Mouse (Mus musculus) stomach, postnatal 0 days (tissue): ENCODE measurements around the gene Snd1. TPM values are rescaled to one million over a fixed set of nuclear protein-coding genes. Genes with fewer than 3 reads are reported as not detected.

ENCODE experiments used
- ATAC-seq: fragments of 200-750 bp; cut with Nextera tagmentation; 2 replicates; pipeline ENCODE4 v1.8.0; 2017; ENCODE audit not compliant: low FRiP score, low TSS enrichment
- DNase-seq: peaks from one replicate; pipeline ENCODE4 v3.0.0-alpha.2; 2016; ENCODE audit warnings: low spot score
- H3K27ac ChIP-seq: fragments of 300-500 bp; sonication (generic); replicated peaks from 2 replicates; pipeline ENCODE4 v1.5.1; 2014; ENCODE audit warnings: mild to moderate bottlenecking, control low read depth
- H3K27me3 ChIP-seq: fragments of 300-500 bp; sonication (generic); 2 replicates; pipeline ENCODE4 v1.6.1; 2014; ENCODE audit warnings: low read length; ENCODE audit not compliant: control insufficient read depth, insufficient read depth
- H3K36me3 ChIP-seq: fragments of 300-500 bp; sonication (generic); 2 replicates; pipeline ENCODE4 v1.6.1; 2014; ENCODE audit warnings: low read length, mixed read lengths; ENCODE audit not compliant: control insufficient read depth, insufficient read depth
- H3K4me1 ChIP-seq: fragments of 300-500 bp; sonication (generic); replicated peaks from 2 replicates; pipeline ENCODE4 v1.6.1; 2014; ENCODE audit warnings: antibody characterized with exemption; ENCODE audit not compliant: control insufficient read depth, insufficient read depth
- H3K4me2 ChIP-seq: fragments of 300-500 bp; sonication (generic); replicated peaks from 2 replicates; pipeline ENCODE4 v1.6.1; 2014; ENCODE audit warnings: low read depth, mild to moderate bottlenecking, control low read depth, moderate library complexity
- H3K4me3 ChIP-seq: fragments of 300-500 bp; sonication (generic); 2 replicates; pipeline ENCODE4 v1.5.1; 2014; ENCODE audit warnings: low read depth, low read length, control low read depth
- H3K9ac ChIP-seq: fragments of 300-500 bp; sonication (generic); 2 replicates; pipeline ENCODE4 v1.6.1; 2014; ENCODE audit warnings: mild to moderate bottlenecking, low read length, control low read depth, mixed read lengths
- H3K9me3 ChIP-seq: fragments of 300-500 bp; sonication (generic); 2 replicates; pipeline ENCODE4 v1.6.1; 2016; ENCODE audit warnings: low read length; ENCODE audit not compliant: control insufficient read depth
- CTCF ChIP-seq: IDR thresholded peaks from 2 replicates; pipeline ENCODE4 v1.5.1; 2016; ENCODE audit warnings: antibody characterized with exemption, low read depth, mild to moderate bottlenecking, moderate library complexity
- EP300 ChIP-seq: optimal IDR thresholded peaks from 2 replicates; pipeline ENCODE3; 2016; ENCODE audit warnings: antibody characterized with exemption
- WGBS: fragments of 180-500 bp; shearing (Covaris S2); extraction: QIAGEN DNeasy Blood & Tissue Kit; methylation state at CpG from one replicate; pipeline ENCODE4 v1.1.7; 2014; 5-methylcytosine and 5-hydroxymethylcytosine counted together
- polyA plus RNA-seq: library from polyadenylated mRNA; unstranded; fragments of >200 nt; fragmentation: Nextera tagmentation; extraction: Ambion mirVana; gene quantifications from 2 replicates; pipeline ENCODE4 v1.2.1, GENCODE M21; 2015

Gene Snd1
- polyA plus RNA-seq, 1 experiment from 2014 or later: 81.3 TPM

DNA sequence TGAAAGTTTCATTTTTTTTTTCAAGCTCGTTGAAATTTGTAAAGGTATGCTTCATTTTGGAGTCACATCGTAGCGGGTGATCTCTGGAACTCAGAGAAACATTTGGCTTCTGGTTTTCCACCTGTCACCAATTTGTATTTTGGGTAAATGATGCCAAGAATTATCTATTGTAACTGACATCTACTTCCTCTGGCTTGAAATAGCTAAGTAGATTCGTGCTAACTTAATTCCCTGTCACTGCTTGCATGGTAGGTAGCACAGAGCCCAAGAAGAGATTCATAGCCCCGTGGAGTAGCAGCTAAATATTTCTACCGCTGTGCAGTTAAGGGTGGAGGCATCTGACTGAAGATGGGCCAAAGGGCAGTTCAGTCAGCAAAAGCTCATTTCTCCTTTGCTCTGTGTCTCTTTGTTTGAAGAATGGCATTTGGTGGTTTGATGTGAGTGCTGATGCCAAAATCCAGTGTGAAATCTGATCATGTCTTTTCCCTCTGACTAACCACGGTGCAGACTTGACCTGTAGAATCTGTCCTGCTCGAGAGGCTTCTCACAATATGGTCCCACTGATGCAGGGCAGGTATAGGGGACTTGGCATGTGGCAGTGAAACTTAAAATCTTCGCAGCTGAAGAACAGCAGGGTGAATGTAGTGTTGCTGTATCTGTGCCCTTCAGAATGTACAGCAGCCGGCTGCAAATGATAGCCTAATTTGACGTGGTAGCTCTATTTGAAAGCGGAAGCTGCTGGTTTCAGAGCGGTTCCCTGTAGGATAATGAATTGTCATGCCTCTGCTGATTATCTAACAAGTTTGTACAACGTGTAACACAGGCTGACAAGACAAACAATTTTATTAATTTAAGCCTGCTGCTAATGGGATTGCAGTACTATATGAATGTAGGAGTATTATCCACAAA lies 101.7 kb downstream of the Snd1 start:
- Histone ChIP-seq H3K36me3 (no peaks in the 10 kb centered on the region), H3K4me3 (no peak overlapping the region), H3K4me2 (no peak overlapping the region), H3K4me1 (no peaks in the 10 kb centered on the region), H3K9me3 (no peaks in the 10 kb centered on the region), H3K9ac (no peak overlapping the region), H3K27ac (no peak overlapping the region), H3K27me3 (no peaks in the 10 kb centered on the region)
- 65% methylated on average over 14 of the region's 14 CpGs for WGBS
- no peak for DNase-seq
- ATAC-seq: no peak
- no peak for TF ChIP-seq CTCF
- TF ChIP-seq EP300: no peak

- no peak for DNase-seq
- no peak for ATAC-seq
- TF ChIP-seq EP300: no peak
These were observed 107.9 kb downstream of the Snd1 start for GRCm38 (mm10) chr6:28582847-28583246.

GRCm38 (mm10) chr6:28583399-28583798 lies 108.5 kb downstream of the Snd1 start:
- ATAC-seq (no peak), DNase-seq (no peak)
- Histone ChIP-seq H3K9me3 (no peaks in the 10 kb centered on the region), H3K27ac (no peak overlapping the region), H3K36me3 (no peaks in the 10 kb centered on the region), H3K4me1 (no peaks in the 10 kb centered on the region), H3K9ac (no peak overlapping the region), H3K27me3 (no peaks in the 10 kb centered on the region), H3K4me2 (no peak overlapping the region), H3K4me3 (no peak overlapping the region)
- 93% methylated on average over 2 of the region's 2 CpGs for WGBS
- TF ChIP-seq CTCF (no peak), EP300 (no peak)

More at GRCm38 (mm10) chr6:28582847-28583246, 107.9 kb downstream of the Snd1 start:
- Histone ChIP-seq H3K4me2 (no peak overlapping the region), H3K36me3 (no peaks in the 10 kb centered on the region), H3K9ac (no peak overlapping the region), H3K27ac (no peak overlapping the region), H3K9me3 (no peaks in the 10 kb centered on the region), H3K4me3 (no peak overlapping the region), H3K4me1 (no peaks in the 10 kb centered on the region), H3K27me3 (no peaks in the 10 kb centered on the region)
- 91% methylated on average over 3 of the region's 3 CpGs for WGBS

- Histone ChIP-seq H3K36me3 (no peaks in the 10 kb centered on the region), H3K4me2 (no peak overlapping the region), H3K9me3 (no peaks in the 10 kb centered on the region), H3K4me3 (no peak overlapping the region), H3K9ac (no peak overlapping the region), H3K27ac (no peak overlapping the region), H3K27me3 (no peaks in the 10 kb centered on the region), H3K4me1 (no peaks in the 10 kb centered on the region)
- no peak for TF ChIP-seq EP300
- no peak for TF ChIP-seq CTCF
- ATAC-seq: no peak
- whole genome bisulfite sequencing: 81% methylated on average over 3 of the region's 3 CpGs
- no peak for DNase-seq
These were observed 111.9 kb downstream of the Snd1 start for GRCm38 (mm10) chr6:28586806-28587205.

DNA sequence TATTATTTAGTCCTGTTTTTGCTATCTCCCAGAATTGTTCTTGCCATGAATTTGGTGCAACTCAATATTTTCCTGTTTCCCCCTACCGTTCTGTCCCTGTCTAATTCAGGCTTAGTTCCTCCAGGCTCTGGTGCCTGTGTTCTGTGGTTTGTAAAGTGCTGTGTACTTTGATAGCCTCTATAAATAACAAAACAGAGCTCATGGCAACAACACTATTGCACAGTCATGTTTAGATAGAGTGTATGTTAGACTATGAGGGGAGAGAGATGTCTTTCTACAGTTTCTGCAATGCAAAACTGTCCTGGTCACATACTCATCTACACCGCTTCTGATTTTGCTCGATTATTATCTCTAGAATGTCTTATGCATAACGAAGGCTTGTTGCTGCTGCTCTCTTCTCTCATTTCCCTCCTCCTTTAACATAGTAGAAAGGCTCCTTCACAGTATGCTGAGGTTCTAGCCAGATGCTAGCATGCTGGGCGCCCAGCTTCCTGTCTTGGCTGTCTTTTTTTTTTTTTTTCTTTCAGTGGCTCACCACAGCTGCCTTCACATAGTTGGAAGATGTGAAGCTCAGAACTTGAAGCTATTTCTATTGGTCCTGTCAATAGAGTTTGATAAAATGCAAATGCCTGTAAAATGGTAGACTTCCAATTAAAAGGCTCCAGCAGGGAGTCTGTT lies 113.7 kb downstream of the Snd1 start:
- H3K4me1 ChIP-seq: no peaks in the 10 kb centered on the region
- no peak overlapping the region for H3K9ac ChIP-seq
- no peak overlapping the region for H3K4me3 ChIP-seq
- H3K36me3 ChIP-seq: no peaks in the 10 kb centered on the region
- no peak for TF ChIP-seq EP300
- no peak for TF ChIP-seq CTCF
- ATAC-seq (no peak), DNase-seq (no peak)
- WGBS: 87% methylated on average over 5 of the region's 5 CpGs
- H3K27ac ChIP-seq: no peak overlapping the region
- H3K9me3 ChIP-seq: no peaks in the 10 kb centered on the region
- H3K4me2 ChIP-seq: no peak overlapping the region
- H3K27me3 ChIP-seq: no peaks in the 10 kb centered on the region
